Mouse (Mus musculus) embryo, embryonic 9.5 days (tissue): ENCODE measurements around the gene Gm12184.
A peak's percentile ranks its signal among the peaks of the same experiment; 100 is the strongest.
"Not testable (repeated sequence)": the region's sequence is repeated elsewhere in the genome, so short reads cannot be mapped to it uniquely, and the experiment has no call there.

ENCODE experiments used
- DNase-seq: peaks from one replicate; pipeline ENCODE4 v3.0.0-alpha.2; 2017; ENCODE audit errors: extremely low spot score

Gm12184 gene

DNA sequence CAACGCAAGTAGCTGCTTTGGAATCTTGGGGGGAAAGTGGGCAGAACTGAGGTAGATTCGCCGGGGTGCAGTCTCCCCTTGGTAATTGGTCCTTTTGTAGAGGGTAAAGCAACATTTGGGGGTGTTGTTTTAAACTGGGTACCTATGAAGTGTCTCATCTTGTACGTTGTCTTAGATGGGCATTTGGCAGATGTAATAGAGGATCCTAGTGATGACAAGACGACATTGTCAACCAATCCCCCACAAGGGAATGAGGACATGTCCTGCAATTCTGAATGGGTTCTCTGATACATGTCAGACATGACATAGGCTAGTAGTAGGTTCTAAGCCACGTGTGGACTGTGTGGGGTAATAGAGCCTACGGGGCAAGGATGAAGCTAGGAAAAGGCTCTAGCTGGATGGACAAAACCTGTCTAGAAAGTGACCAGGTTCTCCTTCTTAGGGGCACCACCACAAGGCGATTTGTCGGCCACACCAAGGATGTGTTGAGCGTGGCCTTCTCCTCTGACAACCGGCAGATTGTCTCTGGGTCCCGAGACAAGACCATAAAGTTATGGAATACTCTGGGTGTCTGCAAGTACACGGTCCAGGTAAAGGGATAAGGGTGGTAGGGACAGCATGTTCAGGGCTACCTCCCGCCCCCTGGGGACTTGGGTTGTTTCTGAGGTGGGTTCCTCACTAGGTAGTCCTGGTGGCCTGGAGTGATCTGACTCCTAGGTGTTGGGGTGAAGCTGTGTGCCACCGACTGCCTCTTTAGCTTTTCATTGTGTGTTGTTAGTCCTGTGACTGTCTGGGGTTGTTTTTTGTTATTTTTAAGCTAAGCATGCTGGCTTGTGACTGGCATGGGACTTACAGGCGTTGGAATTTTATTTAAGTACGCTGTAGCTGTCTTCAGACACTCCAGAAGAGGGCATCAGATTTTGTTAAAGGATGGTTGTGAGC lies 24.4 kb downstream of the Gm12184 start:
- no peak for DNase-seq

- peak; percentile 95 for DNase-seq
Observed at GRCm38 (mm10) chr11:48799921-48800701, 26.3 kb downstream of the Gm12184 start, which contains the start of gene Rack1. Rack1 (plus strand) TSS chr11:48800332.

DNA sequence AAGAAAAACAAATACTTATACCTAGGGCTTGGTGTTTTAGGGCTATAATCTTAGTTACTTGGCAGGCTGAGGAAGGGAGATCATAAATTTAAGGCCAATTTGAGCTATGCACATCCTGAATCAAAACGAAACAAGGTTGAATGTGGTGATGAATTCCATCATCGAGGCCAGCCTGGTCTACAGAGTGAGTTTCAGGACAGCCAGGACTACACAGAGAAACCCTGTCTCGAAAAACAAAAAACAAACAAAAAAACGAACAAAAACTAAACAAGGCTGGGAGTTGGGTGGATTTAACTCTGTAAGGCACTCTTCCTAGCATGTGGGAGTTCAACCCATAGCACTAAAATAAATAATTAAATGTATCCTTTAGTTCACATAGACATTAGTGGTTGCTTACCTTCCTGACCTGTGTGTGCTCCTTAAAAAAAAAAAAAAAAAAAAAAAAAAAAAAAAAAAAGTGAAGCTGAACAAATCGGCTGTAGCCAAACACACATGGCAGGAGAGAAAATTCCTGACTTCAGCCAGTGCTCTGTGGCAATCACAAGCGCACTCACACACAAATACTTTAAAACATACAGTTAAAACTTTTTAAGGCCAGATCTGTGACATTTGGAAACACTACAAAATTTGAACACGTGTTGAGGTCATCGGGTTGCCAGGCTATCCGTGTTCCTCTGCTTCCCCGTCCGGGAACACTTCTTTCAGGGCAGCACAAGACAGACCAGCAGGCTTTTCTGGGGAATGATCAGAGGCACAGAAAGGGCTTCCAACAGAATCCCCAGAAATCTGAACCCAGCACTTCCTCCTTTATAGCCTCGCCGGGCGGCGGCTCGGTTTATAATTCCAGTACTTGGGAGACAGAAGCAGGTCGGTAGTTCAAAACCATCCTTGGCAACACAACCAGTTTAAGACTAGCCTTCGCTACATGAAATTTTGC lies 27.2 kb downstream of the Gm12184 start:
- no peak for DNase-seq

GRCm38 (mm10) chr11:48798308-48798707 lies 28.1 kb downstream of the Gm12184 start:
- no peak for DNase-seq

DNA sequence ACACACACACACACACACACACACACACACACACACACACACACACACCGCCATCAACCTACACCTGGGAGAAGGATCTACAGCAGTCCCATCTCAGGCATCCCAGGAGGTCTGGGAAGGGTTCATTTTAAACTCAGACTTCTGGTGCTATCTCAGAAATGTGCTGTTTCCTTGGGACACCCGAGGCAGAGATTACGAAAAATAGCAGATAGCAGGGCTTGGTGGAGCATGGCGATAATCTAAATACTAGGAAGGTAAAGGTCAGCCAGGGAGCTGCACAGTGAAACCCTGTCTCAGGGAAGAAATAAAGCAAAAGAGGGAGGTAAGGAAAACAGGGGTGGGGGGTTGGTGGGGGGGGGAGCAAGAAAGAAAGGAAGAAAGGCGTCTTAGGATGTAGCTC lies 29.2 kb downstream of the Gm12184 start:
- DNase-seq: no peak

DNA sequence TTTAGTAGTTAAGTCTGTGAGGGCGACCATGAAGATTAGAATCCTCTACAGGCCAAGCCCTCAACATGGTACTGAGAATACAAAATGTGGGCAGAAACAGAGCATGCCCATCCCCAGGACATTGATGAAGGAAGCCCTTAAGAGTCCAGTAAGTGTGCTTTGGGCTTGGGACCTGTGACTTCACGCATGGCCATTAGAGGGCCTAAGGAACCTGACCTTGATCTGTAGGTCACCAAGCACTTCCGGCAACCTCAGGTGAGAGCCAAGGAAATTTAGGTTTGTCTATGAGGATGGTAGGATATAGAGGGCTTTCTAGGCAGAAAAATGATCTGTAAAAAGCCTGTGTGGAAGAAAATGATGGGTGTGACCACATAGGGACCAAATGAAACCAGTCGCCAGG lies 30.2 kb downstream of the Gm12184 start:
- DNase-seq: no peak

DNA sequence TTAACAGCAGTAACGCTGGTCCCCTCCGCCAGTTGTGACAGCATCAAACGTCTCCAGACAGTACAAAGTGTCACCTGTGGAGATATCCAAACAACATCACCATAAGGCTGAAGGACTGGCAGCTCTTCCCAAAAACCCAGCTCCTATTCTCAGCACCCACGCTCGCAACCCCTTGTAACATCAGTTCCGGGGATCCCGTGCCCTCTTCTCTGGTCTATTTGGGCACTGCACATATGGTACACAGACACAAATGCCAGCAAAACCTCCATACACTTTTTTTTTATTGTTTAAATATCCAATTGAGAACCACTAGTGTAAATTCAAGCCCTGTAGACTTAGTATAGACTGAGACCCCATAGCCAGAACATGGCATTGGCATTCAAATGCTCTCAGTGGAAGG lies 31.2 kb downstream of the Gm12184 start:
- DNase-seq: no peak

DNA sequence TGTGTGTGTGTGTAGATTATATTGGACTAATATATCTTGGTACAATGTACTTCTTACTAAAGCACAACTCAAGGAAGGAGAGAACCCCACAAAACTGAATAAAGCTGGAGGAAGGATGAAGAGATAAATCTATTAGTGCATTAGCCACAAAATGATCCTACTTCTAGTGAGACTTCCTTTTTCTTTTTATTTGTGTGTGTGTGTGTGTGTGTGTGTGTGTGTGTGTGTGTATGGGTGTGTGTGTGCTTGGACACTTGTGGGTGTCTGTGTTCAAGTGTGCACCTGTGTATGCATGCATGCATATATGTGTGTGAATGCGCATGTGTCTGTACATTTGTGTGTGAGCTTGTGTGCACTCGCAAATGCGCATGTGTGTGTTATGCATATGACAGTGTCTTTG lies 33.3 kb downstream of the Gm12184 start:
- DNase-seq: no peak

DNA sequence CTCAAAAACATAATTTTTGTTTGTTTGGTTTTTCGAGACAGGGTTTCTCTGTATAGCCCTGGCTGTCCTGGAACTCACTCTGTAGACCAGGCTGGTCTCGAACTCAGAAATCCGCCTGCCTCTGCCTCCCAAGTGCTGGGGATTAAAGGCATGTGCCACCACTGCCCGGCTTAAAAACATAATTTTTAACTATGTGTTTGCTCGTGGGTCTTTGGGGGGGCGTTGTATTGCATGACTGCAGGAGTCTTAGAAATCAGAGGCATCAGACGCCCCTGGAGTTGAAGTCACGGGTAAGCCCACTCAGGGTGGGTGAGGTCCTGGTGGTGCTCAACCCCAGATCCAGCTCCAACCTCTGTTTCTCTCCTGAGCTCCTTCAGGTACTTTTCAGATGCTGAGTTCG lies 34.6 kb downstream of the Gm12184 start:
- not testable (repeated sequence) for DNase-seq

DNA sequence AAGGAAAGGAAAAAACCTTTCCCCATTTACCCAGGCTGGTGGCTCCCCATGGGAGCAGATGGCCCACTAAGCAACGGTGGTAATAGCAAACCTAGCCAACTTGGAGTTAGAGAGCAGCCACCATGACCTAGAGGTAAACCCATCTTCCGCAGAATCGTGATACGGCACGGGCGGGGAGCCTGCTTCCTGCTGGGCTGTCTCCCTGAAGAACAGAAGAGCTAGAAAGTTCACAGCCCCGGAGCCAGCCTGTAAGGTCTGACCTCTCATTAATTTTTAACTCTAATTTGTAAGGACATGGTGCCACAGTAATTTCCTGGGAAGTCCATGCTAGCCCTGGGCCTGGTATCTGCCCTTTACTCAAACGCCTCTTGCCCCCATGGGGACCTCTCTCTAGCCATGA lies 35.5 kb downstream of the Gm12184 start:
- DNase-seq: no peak

DNA sequence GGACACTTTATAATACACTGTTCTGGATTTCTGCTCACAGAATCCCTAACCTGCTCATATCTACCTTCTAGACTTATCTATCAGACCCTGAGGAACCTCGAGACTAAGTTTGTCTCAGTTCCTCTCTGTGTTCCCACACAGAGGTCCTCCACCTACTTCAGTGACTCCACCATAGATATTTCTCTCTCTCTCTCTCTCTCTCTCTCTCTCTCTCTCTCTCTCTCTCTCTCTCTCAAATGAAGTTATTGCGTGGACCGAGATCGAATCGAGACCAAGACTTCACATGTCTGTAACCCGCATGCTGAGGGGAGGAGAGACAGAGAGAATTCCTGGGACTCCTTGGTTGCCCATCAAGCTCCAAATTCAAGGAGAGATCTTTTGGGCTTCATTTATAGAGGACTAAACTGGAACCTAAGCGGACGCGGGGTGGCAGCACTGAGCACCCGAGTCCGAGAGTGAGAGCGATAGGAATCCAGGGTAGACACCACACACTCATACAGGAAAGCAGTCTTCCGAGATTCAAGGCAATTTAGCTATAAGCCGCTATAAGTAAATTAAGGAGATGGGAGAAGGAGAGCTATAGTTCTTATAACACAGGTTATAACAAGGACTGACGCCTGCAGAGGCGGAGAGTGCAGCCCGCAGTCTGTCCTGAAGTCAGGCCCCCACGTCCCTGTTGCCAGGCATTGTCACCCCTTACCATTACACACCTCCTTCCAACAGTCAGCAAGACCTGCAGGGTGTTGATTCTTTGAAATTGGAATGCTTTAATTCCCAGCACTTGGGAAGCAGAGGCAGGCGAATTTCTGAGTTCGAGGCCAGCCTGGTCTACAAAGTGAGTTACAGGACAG lies 36.3 kb downstream of the Gm12184 start:
- DNase-seq: peak; percentile 79

DNA sequence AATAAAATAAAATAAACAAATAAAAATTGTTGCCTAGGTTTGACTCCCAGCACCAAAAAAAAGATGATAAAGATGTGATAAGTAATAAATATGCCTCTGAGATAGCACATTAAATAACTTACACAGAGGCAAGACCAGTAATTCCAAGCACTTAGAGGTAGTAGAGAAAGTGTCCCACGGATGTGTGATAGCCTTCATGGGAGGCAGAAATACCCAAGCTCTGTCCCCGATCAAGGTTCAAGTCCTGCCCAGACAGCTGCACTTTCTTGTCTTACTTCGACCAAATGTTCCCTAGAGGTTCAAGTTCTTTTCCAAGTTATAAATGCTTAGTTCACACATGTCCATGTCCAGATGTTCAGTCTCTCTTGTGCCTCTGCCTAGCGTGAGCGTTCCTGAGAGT lies 37.2 kb downstream of the Gm12184 start:
- DNase-seq: no peak

DNA sequence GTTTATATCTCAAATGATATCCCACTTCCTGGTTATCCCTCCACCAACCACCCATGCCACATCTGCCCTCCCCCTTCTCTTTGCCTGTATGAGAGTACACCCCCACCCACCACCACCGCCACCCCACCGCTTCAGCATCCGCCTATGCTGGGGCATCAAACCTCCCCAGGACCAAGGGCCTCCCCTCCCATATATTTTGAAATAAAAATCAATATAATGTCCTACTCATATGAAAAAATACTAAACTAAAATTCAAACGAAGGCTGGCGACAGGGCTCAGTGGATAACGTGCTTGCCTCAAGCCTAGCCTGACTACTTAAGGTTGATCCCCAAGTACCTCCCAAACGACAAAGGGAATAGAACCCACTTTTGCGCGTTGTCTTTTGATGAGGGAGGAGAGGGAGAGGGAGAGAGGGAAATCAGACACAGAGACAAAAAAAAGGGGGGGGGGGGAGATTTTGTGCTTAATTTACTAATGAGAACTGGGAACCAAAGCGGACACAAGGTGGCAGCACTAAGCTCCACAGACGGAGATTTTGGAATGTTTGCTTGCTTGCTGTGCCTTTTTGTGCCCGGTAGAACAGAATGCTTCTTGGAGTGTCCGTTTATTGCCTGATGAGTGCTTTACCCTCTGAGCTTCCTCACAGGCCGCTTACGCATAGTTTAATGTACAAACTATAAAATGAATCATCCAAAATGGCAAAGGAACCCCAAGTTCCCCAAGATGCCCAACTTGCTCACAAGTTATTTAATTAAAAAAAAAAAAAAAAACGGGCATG lies 38.0 kb downstream of the Gm12184 start:
- peak; percentile 79 for DNase-seq

GRCm38 (mm10) chr11:48787455-48788211 lies 38.8 kb downstream of the Gm12184 start:
- peak; percentile 45 for DNase-seq

DNA sequence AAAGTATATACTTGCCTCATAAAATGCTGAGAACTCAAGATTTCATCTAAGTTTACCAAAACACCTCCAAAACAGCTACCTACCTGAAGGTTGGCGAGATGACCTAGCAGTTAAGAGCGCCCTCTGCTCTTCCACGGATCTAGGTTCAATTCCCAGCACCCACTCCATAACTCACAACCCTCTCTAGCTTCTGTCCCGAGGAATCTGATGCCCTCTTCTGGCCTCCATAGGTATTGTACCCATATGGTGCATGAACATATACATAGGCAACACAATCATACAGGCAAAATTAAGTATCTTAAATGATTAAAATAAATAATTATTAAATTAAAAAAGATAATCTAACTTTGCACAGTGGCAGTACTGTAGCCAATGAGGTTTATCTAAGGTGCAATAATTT lies 44.2 kb downstream of the Gm12184 start:
- no peak for DNase-seq

GRCm38 (mm10) chr11:48779450-48779849 lies 47.0 kb downstream of the Gm12184 start:
- DNase-seq: peak; percentile 23

- DNase-seq: no peak
Observed at GRCm38 (mm10) chr11:48777303-48777702, 49.2 kb downstream of the Gm12184 start.

GRCm38 (mm10) chr11:48776664-48777063 lies 49.8 kb downstream of the Gm12184 start:
- no peak for DNase-seq

GRCm38 (mm10) chr11:48775483-48775882 lies 51.0 kb downstream of the Gm12184 start:
- peak; percentile 73 for DNase-seq
